Mouse (Mus musculus) gastrocnemius, adult 8-10 months (tissue): ENCODE results near the gene Fam71b. TPM values are rescaled to one million over a fixed set of nuclear protein-coding genes. Genes with fewer than 3 reads are reported as not detected.
A peak's percentile ranks its signal among the peaks of the same experiment; 100 is the strongest.

Experiments used
- DNase-seq, 2 experiments: peaks; one replicate each; pipeline ENCODE4 v3.0.0; 2022; ENCODE audit warnings: low spot score in 2 of 2
- total RNA-seq, 4 experiments: library from RNA; stranded (reverse); gene quantifications; 2 replicates each; pipeline ENCODE4 v1.2.4; 2022

Gene Fam71b
- total RNA-seq, 4 experiments from 2014 or later = not detected

DNA sequence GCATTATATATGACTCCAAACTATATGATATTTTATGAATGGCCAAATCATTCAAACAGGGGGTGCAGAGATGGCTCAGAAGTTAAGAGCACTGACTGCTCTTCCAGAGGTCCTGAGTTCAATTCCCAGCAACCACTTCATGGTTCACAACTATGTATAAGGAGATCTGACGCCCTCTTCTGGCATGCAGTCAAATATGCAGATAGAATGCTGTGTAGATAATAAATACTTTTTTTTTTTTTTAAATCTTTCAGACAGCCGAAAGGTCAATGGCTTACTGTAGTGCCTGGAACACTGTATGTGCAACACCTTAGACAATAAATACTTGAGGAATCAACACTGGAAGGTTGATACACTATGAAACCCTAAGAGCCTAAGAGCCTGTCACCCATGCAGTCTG lies 33.8 kb downstream of the Fam71b start:
- no peak for DNase-seq

DNA sequence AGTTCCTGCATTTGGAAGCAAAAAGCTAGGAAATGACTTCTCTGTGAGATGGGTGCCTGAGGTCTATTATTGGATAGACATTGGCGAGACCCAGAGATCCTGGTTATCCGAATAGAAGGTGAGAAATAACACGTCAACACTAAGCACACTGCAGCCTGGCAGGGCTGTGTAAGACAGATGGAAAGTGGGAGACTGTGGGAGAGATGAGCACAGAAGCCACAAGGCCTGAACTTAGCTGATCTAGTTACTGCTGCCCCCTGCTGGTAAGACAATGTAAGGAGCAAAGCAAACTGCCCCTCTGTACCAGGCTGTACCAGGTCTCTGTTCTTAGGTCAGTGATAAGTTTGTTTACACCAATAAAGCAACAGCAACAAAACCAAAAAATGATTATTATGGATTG lies 34.8 kb downstream of the Fam71b start:
- DNase-seq = peak in 1 of 2 experiments; percentile 20

DNA sequence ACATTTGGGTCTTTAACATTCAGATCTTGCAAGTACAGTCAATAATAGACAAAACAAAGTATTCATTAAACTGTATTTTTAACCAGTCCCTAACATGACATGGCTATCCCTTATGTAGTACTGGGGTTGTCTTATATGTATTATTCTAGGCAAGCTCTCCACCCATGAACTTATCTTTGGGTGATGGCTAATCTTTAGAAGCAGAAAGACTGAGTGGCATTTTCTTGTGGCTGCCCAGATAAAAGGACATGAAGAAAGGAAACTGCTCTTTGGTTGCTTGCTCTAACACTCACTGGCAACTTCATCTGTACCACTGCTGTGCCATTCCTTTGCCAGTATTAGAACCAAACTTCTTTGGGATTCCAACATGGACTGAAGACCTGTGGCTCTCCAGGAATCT lies 39.0 kb downstream of the Fam71b start:
- no peak for DNase-seq

DNA sequence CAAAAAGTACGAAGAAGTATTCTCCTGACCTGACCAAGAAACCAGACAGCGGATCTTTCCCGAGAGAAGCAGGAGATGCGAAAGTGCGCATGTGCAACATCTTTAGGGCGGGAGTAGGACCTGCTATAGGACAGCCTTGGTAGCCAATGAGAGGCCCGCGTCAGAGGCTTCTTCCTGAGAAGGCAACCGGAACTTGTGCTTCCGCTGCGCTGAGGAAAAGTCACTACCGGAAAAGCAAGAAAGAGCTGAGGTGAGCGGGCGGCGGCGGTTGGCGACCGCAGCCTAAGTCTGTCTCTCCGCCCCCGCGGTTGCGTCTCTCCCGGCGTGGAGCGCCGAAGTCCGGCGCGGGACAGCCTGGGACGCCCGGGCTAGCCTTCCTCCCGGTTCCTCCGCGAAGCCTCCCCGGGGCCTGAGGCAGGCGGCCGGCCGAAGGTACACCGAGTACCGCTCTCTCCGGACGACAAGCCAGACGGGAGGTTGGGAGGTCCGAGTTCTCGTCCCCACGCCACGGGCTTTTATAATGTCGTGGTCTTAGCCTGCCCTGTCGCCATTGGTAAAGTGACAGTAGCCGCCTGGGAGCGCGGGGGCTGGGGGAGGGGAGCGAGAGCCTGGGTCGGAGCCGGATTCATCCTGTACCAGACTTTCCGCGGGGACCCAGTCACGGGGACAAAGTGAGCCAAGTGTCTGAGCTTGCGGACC lies 40.5 kb downstream of the Fam71b start, which contains the start of gene Med7:
Gene Med7, plus strand, starts transcription at position 166 of the 699 bp plus-strand sequence.
- DNase-seq = peak; percentile 88 to 93

DNA sequence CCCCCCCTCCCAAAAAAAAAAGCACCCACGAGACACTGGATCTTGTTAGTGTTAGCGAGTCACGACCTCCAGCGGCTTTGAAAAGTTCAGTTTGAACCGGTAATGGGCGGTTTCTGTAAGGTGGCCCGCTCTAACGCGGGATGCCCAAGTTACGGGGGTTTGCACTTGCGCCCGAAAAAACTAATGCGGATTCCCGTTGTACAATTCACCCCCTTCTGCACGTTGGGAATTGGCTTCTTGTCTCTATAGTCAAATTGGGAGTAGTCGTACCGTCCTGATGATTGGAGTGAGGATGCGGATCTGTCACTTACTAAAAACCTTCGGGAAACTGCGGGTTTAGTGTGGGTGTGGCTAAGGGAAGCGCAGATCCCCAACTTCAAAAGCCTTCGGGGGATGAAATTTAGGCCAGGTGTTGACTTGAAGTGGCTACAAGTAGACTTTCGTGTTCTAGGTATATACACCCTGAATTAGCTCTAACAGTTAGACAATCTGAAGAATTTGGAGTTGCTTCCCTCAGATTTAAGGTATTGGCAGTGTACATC lies 41.2 kb downstream of the Fam71b start:
- DNase-seq = no peak

DNA sequence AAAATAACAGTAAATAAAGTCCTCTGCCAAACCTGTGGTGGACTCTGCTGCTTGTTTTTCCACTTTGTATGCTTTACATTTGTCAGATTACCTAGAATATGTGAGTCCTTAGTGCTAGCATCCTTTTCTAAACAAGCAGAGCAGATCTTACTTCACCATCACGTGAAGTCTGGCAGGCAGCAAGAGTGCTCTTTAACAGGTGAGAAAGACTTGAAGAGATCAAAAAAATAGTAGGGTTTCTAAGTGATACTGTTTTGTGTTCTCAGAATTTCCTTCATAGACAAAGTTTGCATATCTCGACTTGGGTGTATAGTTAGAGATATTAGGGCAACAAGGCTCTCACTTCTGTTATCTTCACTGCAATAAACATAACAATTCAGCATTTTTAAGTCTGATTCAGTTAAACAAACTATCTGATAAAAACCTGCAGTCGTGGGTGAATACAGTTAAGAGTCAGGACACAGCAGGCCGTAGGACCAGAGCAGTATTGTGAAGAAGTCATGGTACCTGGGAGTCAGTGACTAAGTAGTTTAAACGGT lies 42.7 kb downstream of the Fam71b start:
- no peak for DNase-seq

DNA sequence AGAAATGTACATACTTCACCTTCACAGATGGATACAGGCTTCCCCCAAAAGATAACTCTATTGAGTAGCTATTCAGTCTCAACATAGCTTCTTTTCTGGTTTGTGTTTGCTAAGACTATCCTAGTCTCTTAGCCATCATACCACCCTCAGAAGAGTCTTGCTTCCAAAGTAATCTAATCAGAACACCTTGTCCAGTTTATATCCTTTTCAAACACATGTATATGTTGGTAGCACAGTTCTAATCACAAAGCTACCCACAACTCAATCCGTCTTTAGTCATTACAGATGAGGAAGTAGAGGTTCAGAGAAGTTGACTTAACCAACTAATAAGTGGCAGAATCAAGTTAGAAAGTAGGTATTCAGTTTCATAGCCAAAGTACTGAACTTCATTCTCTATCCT lies 45.4 kb downstream of the Fam71b start:
- no peak for DNase-seq

DNA sequence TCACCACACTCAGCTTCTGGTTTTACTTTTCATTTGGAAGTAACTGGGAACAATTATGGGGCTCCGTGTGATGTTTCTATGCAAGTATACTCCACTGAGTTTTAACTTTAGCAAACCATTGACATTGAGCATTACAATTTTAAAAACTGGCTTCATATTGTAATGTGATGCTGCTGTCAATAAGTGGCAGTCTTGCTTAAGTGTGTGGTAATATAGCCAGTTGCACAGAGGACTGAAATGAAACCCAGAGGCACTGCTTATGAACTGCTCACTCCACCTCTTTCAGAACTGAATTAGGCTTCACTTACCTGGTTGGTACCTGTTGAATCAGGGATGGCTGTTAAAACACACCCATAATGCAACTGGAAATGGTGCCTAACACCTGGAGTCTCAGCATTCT lies 46.8 kb downstream of the Fam71b start:
- DNase-seq = no peak

DNA sequence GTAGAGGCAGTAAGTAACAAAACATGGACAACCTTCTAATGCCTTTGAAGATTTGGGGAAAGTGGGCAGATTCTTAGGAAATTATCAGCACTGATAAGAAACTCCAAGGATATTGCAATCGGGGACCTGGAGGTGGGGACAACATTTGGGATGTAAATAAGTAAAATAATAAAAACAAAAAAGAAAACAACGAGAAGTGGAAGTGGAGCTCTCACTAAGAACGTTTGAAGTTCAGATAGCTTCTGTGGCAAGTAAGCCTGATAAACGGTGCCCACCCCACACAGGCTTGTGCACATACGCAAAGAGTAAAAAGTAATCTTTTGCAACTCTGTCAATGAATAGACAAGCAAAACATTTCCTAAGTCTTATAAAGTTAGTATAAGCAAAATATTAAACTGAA lies 47.6 kb downstream of the Fam71b start:
- no peak for DNase-seq

DNA sequence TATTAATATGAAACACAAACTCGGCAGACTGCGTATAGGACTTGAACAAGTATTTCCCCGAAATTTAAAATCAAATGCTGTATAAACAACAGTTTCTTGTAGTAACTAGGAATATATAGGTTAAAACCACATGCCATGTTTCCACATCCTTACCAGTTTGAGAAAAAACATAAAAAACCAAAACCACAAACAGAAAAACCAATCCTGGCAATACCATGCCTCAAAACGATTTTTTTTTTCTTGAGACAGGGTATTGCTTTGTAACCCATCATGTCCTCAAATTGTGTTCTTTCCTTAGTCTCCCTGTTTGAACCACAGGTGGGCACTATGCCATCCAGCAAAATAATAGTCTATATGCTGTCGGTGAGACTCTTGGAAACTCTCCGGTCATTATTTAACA lies 49.8 kb downstream of the Fam71b start:
- no peak for DNase-seq

DNA sequence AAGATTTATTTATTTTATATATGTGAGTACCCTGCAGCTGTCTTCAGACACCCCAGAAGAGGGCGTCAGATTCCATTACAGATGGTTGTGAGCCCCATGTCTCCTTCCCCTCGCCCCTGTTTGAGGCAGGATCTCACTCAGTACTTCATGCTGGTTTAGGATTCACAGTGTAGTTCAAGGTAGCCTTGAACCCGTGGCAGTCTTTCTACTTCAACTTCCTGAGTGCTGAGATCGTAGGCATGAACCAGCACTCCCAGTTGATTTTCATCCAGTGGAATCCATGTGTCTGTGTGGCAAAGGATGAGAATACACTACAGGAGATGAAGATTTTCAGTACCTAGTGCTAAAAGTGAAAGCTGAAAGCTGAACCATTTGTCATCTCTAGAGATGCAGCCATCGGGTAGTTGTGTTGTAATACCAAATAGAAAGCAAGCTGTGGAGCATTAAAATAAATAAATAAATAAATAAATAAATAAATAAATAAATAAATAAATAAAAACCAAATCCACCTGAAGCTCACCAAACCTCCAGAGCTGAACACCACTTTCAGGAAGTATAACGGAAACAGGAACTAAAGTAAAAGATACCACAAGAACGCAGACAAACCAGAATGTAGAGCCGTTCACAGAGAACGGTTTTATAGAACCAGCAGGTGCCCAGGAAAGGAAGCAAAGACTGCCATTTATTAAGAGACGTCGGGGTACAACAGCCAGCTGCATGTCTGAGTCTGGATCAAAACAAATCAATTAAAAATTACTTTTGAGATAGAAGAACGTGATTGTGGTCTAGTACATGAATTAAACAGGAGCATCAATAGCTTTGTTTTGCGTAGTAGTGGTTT lies 51.5 kb downstream of the Fam71b start:
- DNase-seq = no peak

DNA sequence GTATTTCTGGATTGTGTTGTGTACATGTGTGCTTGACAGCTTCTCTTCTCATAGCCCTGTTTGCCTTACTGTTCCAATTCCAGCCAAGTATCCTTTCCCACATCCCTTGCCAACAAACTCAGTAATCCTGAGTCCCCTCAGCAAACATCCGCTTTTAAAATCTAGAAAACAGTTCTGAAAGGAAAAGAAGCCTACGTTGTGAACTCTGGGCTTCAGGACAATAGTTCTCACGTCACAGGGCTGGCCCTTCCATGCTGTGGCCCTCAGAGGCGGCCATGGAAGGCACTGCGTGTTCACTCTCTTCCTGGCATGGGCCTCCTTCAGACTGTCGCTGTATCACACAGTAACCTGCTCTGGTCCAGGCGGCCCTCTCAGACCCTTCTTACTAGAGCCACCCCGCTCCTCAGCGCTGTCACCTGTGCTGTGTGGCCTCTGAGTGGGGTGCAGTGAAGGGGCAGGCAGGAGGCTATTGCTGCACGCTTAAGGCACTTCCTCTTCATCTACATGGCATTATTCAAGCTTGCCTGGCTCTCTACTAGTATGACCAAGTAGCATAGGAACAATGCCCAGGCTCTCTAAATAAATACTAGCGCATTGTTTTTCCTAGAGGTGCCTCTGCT lies 53.2 kb downstream of the Fam71b start:
- no peak for DNase-seq

DNA sequence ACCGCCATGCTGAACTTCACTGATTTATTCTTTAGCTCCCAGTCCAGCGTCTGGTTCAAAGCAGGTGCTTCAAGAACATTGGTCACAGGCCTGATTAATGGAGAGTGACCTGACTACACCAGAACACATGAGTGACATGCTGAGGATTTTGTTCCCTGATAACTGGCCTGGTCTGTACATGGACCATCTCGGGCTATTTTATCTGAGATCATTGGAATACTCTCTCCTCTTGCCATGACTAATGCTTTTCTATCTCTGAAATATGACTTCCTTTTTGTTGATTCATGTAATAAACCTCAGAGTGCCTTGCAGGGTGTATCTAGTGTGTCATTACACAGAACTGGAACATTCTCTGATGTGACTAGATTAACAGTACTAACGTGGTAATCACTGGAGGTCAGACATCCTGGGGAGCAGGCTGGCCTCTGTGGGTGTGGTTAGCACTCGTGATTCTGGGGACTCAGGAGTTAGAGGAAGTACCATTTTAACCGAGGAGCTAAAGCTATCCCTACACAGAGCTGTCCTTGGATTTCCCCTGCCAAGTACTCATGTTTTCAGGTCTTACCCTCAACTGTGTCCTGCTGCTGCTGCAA lies 58.2 kb downstream of the Fam71b start, which contains the start of gene Havcr2:
Gene Havcr2, plus strand, starts transcription at position 483 of the 593 bp plus-strand sequence.
- DNase-seq = no peak

Other genes starting within 250 kb of the Fam71b start
- gene Nipal4, start 230.1 kb upstream of the Fam71b start, total RNA-seq = not detected
- gene Fndc9, start 161.0 kb upstream of the Fam71b start, total RNA-seq = not detected
- gene Cyfip2, start 83.7 kb upstream of the Fam71b start, total RNA-seq = 10 to 100 TPM in 2 of 4 experiments, 1 to 10 TPM in 2; 7.8 to 14.7 (median 10.2) TPM
- not detected for gene Itk, start 7.0 kb upstream of the Fam71b start, total RNA-seq
- gene Med7, start 40.4 kb downstream of the Fam71b start, total RNA-seq = 10 to 100 TPM; 13.1 to 18.5 (median 16.9) TPM
- under 1 TPM in 2 of 4 experiments, not detected in 2; 0.12 to 0.13 TPM for gene Havcr2, start 58.4 kb downstream of the Fam71b start, total RNA-seq
- not detected for gene Gm12169, start 127.7 kb downstream of the Fam71b start, total RNA-seq
- not detected for gene BC053393, start 175.0 kb downstream of the Fam71b start, total RNA-seq
- not detected for gene Dppa1, start 232.7 kb downstream of the Fam71b start, total RNA-seq